Mouse (Mus musculus) bone marrow macrophage, adult 2 months (primary cell): Measurements from ENCODE around the gene Rab37.

Experiments
- CTCF ChIP-seq: IDR thresholded peaks from 2 replicates; pipeline ENCODE4 v1.5.1; 2012; ENCODE audit warnings: low read depth, mild to moderate bottlenecking, low read length, moderate library complexity
- POLR2A ChIP-seq: IDR thresholded peaks from 2 replicates; pipeline ENCODE4 v1.6.1; 2012; ENCODE audit warnings: mild to moderate bottlenecking, low read depth, low read length, borderline replicate concordance

- TF ChIP-seq CTCF (no peak), POLR2A (no peak)
Measured at GRCm38 (mm10) chr11:115128483-115128882, 37.3 kb downstream of the Rab37 start.
